Mouse (Mus musculus) lung, adult 2 months (tissue): ENCODE results near the gene Gata2. TPM values are rescaled to one million over a fixed set of nuclear protein-coding genes. Genes with fewer than 3 reads are reported as not detected.

Experiments
- DNase-seq: peaks from one replicate; pipeline ENCODE4 v3.0.0; 2022
- H3K4me1 ChIP-seq: fragments of 200-500 bp; 2 replicates; pipeline ENCODE4 v1.6.1; 2011; ENCODE audit warnings: low read length; ENCODE audit not compliant: control insufficient read depth, insufficient read depth
- H3K4me3 ChIP-seq: fragments of 200-500 bp; replicated peaks from 2 replicates; pipeline ENCODE3; 2011; ENCODE audit warnings: low read depth, mild to moderate bottlenecking, control low read depth, low read length; ENCODE audit errors: extremely low read depth
- CTCF ChIP-seq: fragments of 200-500 bp; IDR thresholded peaks from 2 replicates; pipeline ENCODE4 v1.5.1; 2011; ENCODE audit warnings: mild to moderate bottlenecking, low read length, control low read depth; ENCODE audit not compliant: insufficient read depth
- POLR2A ChIP-seq: fragments of 200-500 bp; IDR thresholded peaks from 2 replicates; pipeline ENCODE4 v1.6.1; 2011; ENCODE audit warnings: low read depth, mild to moderate bottlenecking, control low read depth, low read length, borderline replicate concordance; ENCODE audit errors: extremely low read depth
- WGBS: fragments of 180-500 bp; shearing (Covaris S2); methylation state at CpG from one replicate; pipeline ENCODE4 v1.1.7; 2018; 5-methylcytosine and 5-hydroxymethylcytosine counted together
- polyA plus RNA-seq: library from polyadenylated mRNA; depleted of rRNA; stranded (reverse); fragments of >200 nt; gene quantifications from 2 replicates; pipeline ENCODE4 v1.2.3, GENCODE M21; 2012; rRNA removed

The Gata2 gene
- polyA plus RNA-seq, 1 experiment: 184 TPM

- Histone ChIP-seq H3K4me1 (no peaks in the 10 kb centered on the region), H3K4me3 (no peak overlapping the region)
- 93% methylated on average over 1 of the region's 1 CpGs for WGBS
- TF ChIP-seq CTCF: no peak
- no peak for TF ChIP-seq POLR2A
- no peak for DNase-seq
Observed at GRCm38 (mm10) chr6:88249231-88249630, 55.5 kb downstream of the Gata2 start.

- TF ChIP-seq CTCF: no peak
- TF ChIP-seq POLR2A: no peak
- no peak for DNase-seq
- Histone ChIP-seq H3K4me3 (no peak overlapping the region), H3K4me1 (no peaks in the 10 kb centered on the region)
- 100% methylated on average over 1 of the region's 1 CpGs for WGBS
Observed at GRCm38 (mm10) chr6:88251396-88251795, 57.7 kb downstream of the Gata2 start.

GRCm38 (mm10) chr6:88251798-88252478 lies 58.2 kb downstream of the Gata2 start:
- Histone ChIP-seq H3K4me1 (no peaks in the 10 kb centered on the region), H3K4me3 (no peak overlapping the region)
- no peak for DNase-seq
- 76% methylated on average over 7 of the region's 7 CpGs for WGBS
- TF ChIP-seq POLR2A (no peak), CTCF (no peak)

- WGBS: 60% methylated on average over 6 of the region's 6 CpGs
- TF ChIP-seq CTCF: no peak
- no peak for TF ChIP-seq POLR2A
- DNase-seq: no peak
- no peaks in the 10 kb centered on the region for H3K4me1 ChIP-seq
- no peak overlapping the region for H3K4me3 ChIP-seq
Observed at GRCm38 (mm10) chr6:88254082-88254481, 60.4 kb downstream of the Gata2 start.

- TF ChIP-seq POLR2A (no peak), CTCF (no peak)
- 63% methylated on average over 4 of the region's 4 CpGs for WGBS
- no peak overlapping the region for H3K4me3 ChIP-seq
- no peak for DNase-seq
- H3K4me1 ChIP-seq: no peaks in the 10 kb centered on the region
Observed at GRCm38 (mm10) chr6:88255435-88255834, 61.7 kb downstream of the Gata2 start.

Other genes with a start within 250 kb of the Gata2 start
- 4.1 and 5.3 TPM in 2 replicates for gene H1fx, start 212.3 kb upstream of the Gata2 start, polyA plus RNA-seq
- gene Rab7, start 148.6 kb upstream of the Gata2 start, polyA plus RNA-seq: 160 and 241 TPM in 2 replicates
- 127 and 179 TPM in 2 replicates for gene Rpn1, start 109.4 kb upstream of the Gata2 start, polyA plus RNA-seq
- not detected in 2 replicates for gene Dnajb8, start 28.4 kb downstream of the Gata2 start, polyA plus RNA-seq